Mouse (Mus musculus): ENCODE results near the gene Sapcd2.

DNA sequence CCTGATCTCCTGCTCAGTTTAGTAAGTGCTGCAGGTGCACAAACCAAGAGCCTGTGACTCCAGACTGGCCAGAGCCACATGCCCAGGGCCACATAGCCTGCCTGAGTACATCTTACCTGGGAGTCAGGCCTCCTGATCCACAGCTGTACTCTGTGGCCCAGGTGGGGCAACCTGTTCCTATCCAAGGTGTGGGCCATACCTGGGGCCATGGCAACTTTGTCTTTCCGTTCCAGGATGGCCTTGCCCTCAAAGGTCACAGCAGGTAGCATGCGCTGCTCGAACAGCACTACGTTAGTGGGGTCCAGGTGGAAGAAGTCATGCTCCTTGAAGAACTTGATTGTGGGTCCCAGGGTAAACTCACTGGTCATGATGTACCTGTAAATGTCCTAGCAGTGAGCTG is 7.8 kb upstream of the Sapcd2 start:
- no peak for TF ChIP-seq POLR2A (IDR thresholded peaks at IDR 0.05; ENCODE audit: control insufficient read depth, low read depth, low read length)
- no peak for TF ChIP-seq CTCF (IDR thresholded peaks at IDR 0.05; ENCODE audit: control insufficient read depth, insufficient read depth, insufficient replicate concordance, low read depth, low read length)

Data from testis, adult 2 months (tissue).